Mouse (Mus musculus) limb, embryonic 12.5 days (tissue): ENCODE results near the gene Frmd4a. TPM values are rescaled to one million over a fixed set of nuclear protein-coding genes. Genes with fewer than 3 reads are reported as not detected.

Experiments used
- ATAC-seq: fragments of 200-750 bp; cut with Nextera tagmentation; 2 replicates; pipeline ENCODE4 v1.8.0; 2017; ENCODE audit warnings: low read depth, moderate TSS enrichment; ENCODE audit not compliant: insufficient number of reproducible peaks, insufficient read depth, low FRiP score, low TSS enrichment
- H3K27ac ChIP-seq: fragments of 300-500 bp; sonication (generic); 2 replicates; pipeline ENCODE4 v1.5.1; 2016; ENCODE audit warnings: mild to moderate bottlenecking, moderate library complexity
- H3K27me3 ChIP-seq: fragments of 300-500 bp; sonication (generic); 2 replicates; pipeline ENCODE4 v1.6.1; 2016; ENCODE audit warnings: mild to moderate bottlenecking, moderate library complexity
- H3K36me3 ChIP-seq: fragments of 300-500 bp; sonication (generic); 2 replicates; pipeline ENCODE4 v1.6.1; 2016; ENCODE audit warnings: mild to moderate bottlenecking, moderate library complexity
- H3K4me1 ChIP-seq: fragments of 300-500 bp; sonication (generic); replicated peaks from 2 replicates; pipeline ENCODE4 v1.6.1; 2016
- H3K4me2 ChIP-seq: fragments of 300-500 bp; sonication (generic); 2 replicates; pipeline ENCODE4 v1.6.1; 2016; ENCODE audit warnings: mild to moderate bottlenecking, moderate library complexity
- H3K4me3 ChIP-seq: fragments of 300-500 bp; sonication (generic); replicated peaks from 2 replicates; pipeline ENCODE4 v1.5.1; 2016; ENCODE audit warnings: mild to moderate bottlenecking
- H3K9ac ChIP-seq: fragments of 300-500 bp; sonication (generic); replicated peaks from 2 replicates; pipeline ENCODE4 v1.6.1; 2016; ENCODE audit warnings: mild to moderate bottlenecking, moderate library complexity
- H3K9me3 ChIP-seq: fragments of 300-500 bp; sonication (generic); 2 replicates; pipeline ENCODE4 v1.6.1; 2016; ENCODE audit warnings: mild to moderate bottlenecking, moderate library complexity
- WGBS: fragments of 180-500 bp; shearing (Covaris S2); methylation state at CpG from one replicate; pipeline ENCODE4 v1.1.7; 2016; 5-methylcytosine and 5-hydroxymethylcytosine counted together
- polyA plus RNA-seq: library from polyadenylated mRNA; unstranded; fragments of >200 nt; fragmentation: Nextera tagmentation; extraction: Ambion mirVana; gene quantifications from 2 replicates; pipeline ENCODE4 v1.2.1, GENCODE M21; 2016

Gene Frmd4a
- polyA plus RNA-seq, 1 experiment from 2014 or later: 69.3 TPM

GRCm38 (mm10) chr2:4060675-4061074 is 43.2 kb downstream of the Frmd4a start:
- Histone ChIP-seq H3K27ac (no peak overlapping the region), H3K4me2 (no peak overlapping the region), H3K9me3 (no peaks in the 10 kb centered on the region), H3K27me3 (no peaks in the 10 kb centered on the region), H3K4me3 (no peak overlapping the region), H3K4me1 (no peaks in the 10 kb centered on the region), H3K36me3 (no peaks in the 10 kb centered on the region), H3K9ac (no peak overlapping the region)
- no peak for ATAC-seq
- WGBS: 39% methylated on average over 2 of the region's 2 CpGs

- H3K9ac ChIP-seq: no peak overlapping the region
- no peak overlapping the region for H3K27ac ChIP-seq
- H3K4me1 ChIP-seq: peaks cover 12% of the 10 kb centered on the region; the same call in 1 of the 2 replicates
- H3K4me2 ChIP-seq: no peak overlapping the region
- H3K27me3 ChIP-seq: no peaks in the 10 kb centered on the region
- no peak overlapping the region for H3K4me3 ChIP-seq
- ATAC-seq: no peak
- H3K36me3 ChIP-seq: no peaks in the 10 kb centered on the region
- 38% methylated on average over 7 of the region's 7 CpGs for WGBS
- no peaks in the 10 kb centered on the region for H3K9me3 ChIP-seq
Measured at GRCm38 (mm10) chr2:4071831-4072230, 54.3 kb downstream of the Frmd4a start.

GRCm38 (mm10) chr2:4083877-4084276 is 66.4 kb downstream of the Frmd4a start:
- Histone ChIP-seq H3K9me3 (no peaks in the 10 kb centered on the region), H3K27me3 (no peaks in the 10 kb centered on the region), H3K4me3 (no peak overlapping the region), H3K4me1 (no peaks in the 10 kb centered on the region), H3K4me2 (no peak overlapping the region), H3K27ac (no peak overlapping the region), H3K36me3 (no peaks in the 10 kb centered on the region), H3K9ac (no peak overlapping the region)
- WGBS: 70% methylated on average over 6 of the region's 6 CpGs
- ATAC-seq: no peak

GRCm38 (mm10) chr2:4097601-4098000 is 80.1 kb downstream of the Frmd4a start:
- Histone ChIP-seq H3K9ac (no peak overlapping the region), H3K36me3 (no peaks in the 10 kb centered on the region), H3K4me1 (peaks cover 3% of the 10 kb centered on the region), H3K27ac (no peak overlapping the region), H3K4me3 (no peak overlapping the region), H3K4me2 (no peak overlapping the region), H3K27me3 (no peaks in the 10 kb centered on the region), H3K9me3 (no peaks in the 10 kb centered on the region)
- no peak for ATAC-seq
- 90% methylated on average over 1 of the region's 1 CpGs for whole genome bisulfite sequencing

- ATAC-seq: no peak
- H3K27ac ChIP-seq: no peak overlapping the region
- WGBS: 71% methylated on average over 8 of the region's 8 CpGs
- no peaks in the 10 kb centered on the region for H3K9me3 ChIP-seq
- no peaks in the 10 kb centered on the region for H3K27me3 ChIP-seq
- peaks cover 3% of the 10 kb centered on the region for H3K4me1 ChIP-seq
- no peak overlapping the region for H3K4me3 ChIP-seq
- H3K9ac ChIP-seq: no peak overlapping the region
- no peaks in the 10 kb centered on the region for H3K36me3 ChIP-seq
- no peak overlapping the region for H3K4me2 ChIP-seq
Measured at GRCm38 (mm10) chr2:4098948-4099776, 81.6 kb downstream of the Frmd4a start.

GRCm38 (mm10) chr2:4099777-4100104 is 82.2 kb downstream of the Frmd4a start:
- no peak overlapping the region for H3K27ac ChIP-seq
- H3K9me3 ChIP-seq: no peaks in the 10 kb centered on the region
- no peak overlapping the region for H3K4me2 ChIP-seq
- peaks cover 3% of the 10 kb centered on the region for H3K4me1 ChIP-seq
- H3K27me3 ChIP-seq: no peaks in the 10 kb centered on the region
- H3K4me3 ChIP-seq: no peak overlapping the region
- no peak overlapping the region for H3K9ac ChIP-seq
- ATAC-seq: no peak
- no peaks in the 10 kb centered on the region for H3K36me3 ChIP-seq

GRCm38 (mm10) chr2:4101370-4101769 is 83.9 kb downstream of the Frmd4a start:
- H3K9me3 ChIP-seq: no peaks in the 10 kb centered on the region
- no peaks in the 10 kb centered on the region for H3K27me3 ChIP-seq
- no peak overlapping the region for H3K27ac ChIP-seq
- H3K36me3 ChIP-seq: no peaks in the 10 kb centered on the region
- H3K9ac ChIP-seq: no peak overlapping the region
- 80% methylated on average over 2 of the region's 2 CpGs for WGBS
- ATAC-seq: no peak
- peaks cover 3% of the 10 kb centered on the region for H3K4me1 ChIP-seq
- H3K4me3 ChIP-seq: no peak overlapping the region
- H3K4me2 ChIP-seq: no peak overlapping the region

GRCm38 (mm10) chr2:4113303-4113920 is 95.9 kb downstream of the Frmd4a start:
- Histone ChIP-seq H3K9ac (no peak overlapping the region), H3K4me2 (no peak overlapping the region), H3K9me3 (no peaks in the 10 kb centered on the region), H3K36me3 (no peaks in the 10 kb centered on the region), H3K27me3 (no peaks in the 10 kb centered on the region), H3K4me1 (no peaks in the 10 kb centered on the region), H3K4me3 (no peak overlapping the region), H3K27ac (no peak overlapping the region)
- no peak for ATAC-seq
- 81% methylated on average over 7 of the region's 7 CpGs for WGBS

GRCm38 (mm10) chr2:4119678-4120458 is 102.4 kb downstream of the Frmd4a start:
- no peaks in the 10 kb centered on the region for H3K9me3 ChIP-seq
- no peaks in the 10 kb centered on the region for H3K36me3 ChIP-seq
- no peak for ATAC-seq
- no peak overlapping the region for H3K4me2 ChIP-seq
- no peaks in the 10 kb centered on the region for H3K4me1 ChIP-seq
- H3K4me3 ChIP-seq: no peak overlapping the region
- no peaks in the 10 kb centered on the region for H3K27me3 ChIP-seq
- H3K27ac ChIP-seq: no peak overlapping the region
- H3K9ac ChIP-seq: no peak overlapping the region
- 35% methylated on average over 9 of the region's 9 CpGs for WGBS

- no peaks in the 10 kb centered on the region for H3K9me3 ChIP-seq
- no peaks in the 10 kb centered on the region for H3K36me3 ChIP-seq
- no peak overlapping the region for H3K4me3 ChIP-seq
- no peak overlapping the region for H3K27ac ChIP-seq
- H3K4me1 ChIP-seq: no peaks in the 10 kb centered on the region
- WGBS: 93% methylated on average over 4 of the region's 4 CpGs
- no peak overlapping the region for H3K4me2 ChIP-seq
- no peak for ATAC-seq
- H3K9ac ChIP-seq: no peak overlapping the region
- H3K27me3 ChIP-seq: no peaks in the 10 kb centered on the region
Measured at GRCm38 (mm10) chr2:4131216-4131615, 113.7 kb downstream of the Frmd4a start.

GRCm38 (mm10) chr2:4137493-4137892 is 120.0 kb downstream of the Frmd4a start:
- H3K36me3 ChIP-seq: no peaks in the 10 kb centered on the region
- no peak overlapping the region for H3K4me3 ChIP-seq
- no peak overlapping the region for H3K9ac ChIP-seq
- whole genome bisulfite sequencing: 90% methylated on average over 3 of the region's 3 CpGs
- H3K9me3 ChIP-seq: no peaks in the 10 kb centered on the region
- no peak overlapping the region for H3K4me2 ChIP-seq
- ATAC-seq: no peak
- H3K4me1 ChIP-seq: no peaks in the 10 kb centered on the region
- no peaks in the 10 kb centered on the region for H3K27me3 ChIP-seq
- no peak overlapping the region for H3K27ac ChIP-seq
